Mouse (Mus musculus) kidney, embryonic 15.5 days (tissue): Measurements from ENCODE around the gene Slc27a1. TPM values are rescaled to one million over a fixed set of nuclear protein-coding genes. Genes with fewer than 3 reads are reported as not detected.

Experiments used
- ATAC-seq: fragments of 200-750 bp; cut with Nextera tagmentation; replicated peaks from 2 replicates; pipeline ENCODE4 v1.8.0; 2017; ENCODE audit warnings: moderate TSS enrichment; ENCODE audit not compliant: low FRiP score
- H3K27ac ChIP-seq: fragments of 300-500 bp; sonication (generic); 2 replicates; pipeline ENCODE4 v1.5.1; 2015; ENCODE audit warnings: mild to moderate bottlenecking, inconsistent platforms
- H3K27me3 ChIP-seq: fragments of 300-500 bp; sonication (generic); 2 replicates; pipeline ENCODE4 v1.6.1; 2015; ENCODE audit warnings: inconsistent platforms
- H3K36me3 ChIP-seq: fragments of 300-500 bp; sonication (generic); 2 replicates; pipeline ENCODE4 v1.6.1; 2015; ENCODE audit warnings: inconsistent platforms
- H3K4me1 ChIP-seq: fragments of 300-500 bp; sonication (generic); 2 replicates; pipeline ENCODE4 v1.6.1; 2015; ENCODE audit warnings: inconsistent platforms
- H3K4me2 ChIP-seq: fragments of 300-500 bp; sonication (generic); 2 replicates; pipeline ENCODE4 v1.6.1; 2015; ENCODE audit warnings: moderate library complexity, mild to moderate bottlenecking, inconsistent platforms
- H3K4me3 ChIP-seq: fragments of 300-500 bp; sonication (generic); replicated peaks from 2 replicates; pipeline ENCODE4 v1.5.1; 2015; ENCODE audit warnings: mild to moderate bottlenecking, inconsistent platforms
- H3K9ac ChIP-seq: fragments of 300-500 bp; sonication (generic); 2 replicates; pipeline ENCODE4 v1.6.1; 2015; ENCODE audit warnings: mild to moderate bottlenecking, inconsistent platforms
- H3K9me3 ChIP-seq: fragments of 300-500 bp; sonication (generic); replicated peaks from 2 replicates; pipeline ENCODE4 v1.6.1; 2016; ENCODE audit warnings: inconsistent platforms
- WGBS: fragments of 180-500 bp; shearing (Covaris S2); methylation state at CpG from one replicate; pipeline ENCODE4 v1.1.7; 2015; ENCODE audit warnings: mixed read lengths; 5-methylcytosine and 5-hydroxymethylcytosine counted together
- polyA plus RNA-seq: library from polyadenylated mRNA; unstranded; fragments of >200 nt; fragmentation: Nextera tagmentation; extraction: Ambion mirVana; gene quantifications from 2 replicates; pipeline ENCODE4 v1.2.1, GENCODE M21; 2015

Gene Slc27a1
- polyA plus RNA-seq, 1 experiment from 2014 or later: 45.3 TPM

DNA sequence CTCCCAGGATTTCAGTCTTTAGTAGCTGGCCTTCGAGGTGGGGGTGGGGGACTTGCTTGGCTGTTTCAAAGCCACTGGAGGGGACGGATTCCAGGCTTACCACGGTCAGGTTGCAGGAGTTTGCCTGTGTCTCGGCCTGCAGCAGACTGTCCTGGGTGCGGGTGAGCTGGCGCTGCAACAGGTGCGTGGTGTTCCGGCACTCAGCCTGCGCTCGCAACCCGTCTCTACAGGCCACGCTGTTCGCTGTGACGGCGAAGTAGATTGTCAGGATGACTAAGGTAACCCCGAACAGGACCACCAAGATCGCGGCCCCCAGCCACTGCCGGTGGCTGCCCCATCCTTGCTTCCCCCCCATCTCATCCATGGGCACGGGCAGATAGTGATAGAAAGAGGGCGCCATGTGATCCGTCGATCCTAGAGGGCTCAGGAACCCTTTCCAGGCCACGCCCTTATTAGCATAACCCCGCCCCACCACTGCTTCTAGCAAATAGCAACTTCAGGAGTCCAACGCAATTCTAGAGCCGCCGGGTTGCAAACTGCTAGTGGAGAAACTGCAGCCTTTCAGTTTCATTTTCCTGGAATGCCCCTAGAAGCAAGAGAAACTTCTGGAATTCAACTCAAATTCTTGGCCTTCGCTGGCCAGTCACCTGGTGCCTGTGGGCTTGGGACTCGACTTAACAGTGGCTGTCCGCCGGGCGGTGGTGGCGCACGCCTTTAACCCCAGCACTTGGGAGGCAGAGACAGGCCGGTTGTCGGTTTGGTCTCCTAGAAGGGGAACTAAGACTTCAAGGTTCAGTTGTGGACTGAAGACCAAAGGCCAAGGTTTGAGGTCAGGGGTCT, 31.4 kb upstream of the Slc27a1 start, which contains the start of gene Bst2:
Gene Bst2, minus strand, starts transcription at position 429 of the 840 bp plus-strand sequence.
- peak within 1 kb of the TSS; percentile 55 for H3K4me3 ChIP-seq
- H3K9me3 ChIP-seq: no peaks in the 10 kb centered on the region
- no peaks in the 10 kb centered on the region for H3K36me3 ChIP-seq
- peak within 1 kb of the TSS; percentile 59 for H3K9ac ChIP-seq
- 2% methylated on average over 37 of the region's 37 CpGs for WGBS
- H3K4me2 ChIP-seq: peak within 1 kb of the TSS; percentile 65
- H3K27me3 ChIP-seq: peaks cover 7% of the 10 kb centered on the region; the same call in 1 of the 2 replicates
- peak; percentile 85 for ATAC-seq
- peak within 1 kb of the TSS; percentile 86 for H3K27ac ChIP-seq
- peaks cover 37% of the 10 kb centered on the region for H3K4me1 ChIP-seq

DNA sequence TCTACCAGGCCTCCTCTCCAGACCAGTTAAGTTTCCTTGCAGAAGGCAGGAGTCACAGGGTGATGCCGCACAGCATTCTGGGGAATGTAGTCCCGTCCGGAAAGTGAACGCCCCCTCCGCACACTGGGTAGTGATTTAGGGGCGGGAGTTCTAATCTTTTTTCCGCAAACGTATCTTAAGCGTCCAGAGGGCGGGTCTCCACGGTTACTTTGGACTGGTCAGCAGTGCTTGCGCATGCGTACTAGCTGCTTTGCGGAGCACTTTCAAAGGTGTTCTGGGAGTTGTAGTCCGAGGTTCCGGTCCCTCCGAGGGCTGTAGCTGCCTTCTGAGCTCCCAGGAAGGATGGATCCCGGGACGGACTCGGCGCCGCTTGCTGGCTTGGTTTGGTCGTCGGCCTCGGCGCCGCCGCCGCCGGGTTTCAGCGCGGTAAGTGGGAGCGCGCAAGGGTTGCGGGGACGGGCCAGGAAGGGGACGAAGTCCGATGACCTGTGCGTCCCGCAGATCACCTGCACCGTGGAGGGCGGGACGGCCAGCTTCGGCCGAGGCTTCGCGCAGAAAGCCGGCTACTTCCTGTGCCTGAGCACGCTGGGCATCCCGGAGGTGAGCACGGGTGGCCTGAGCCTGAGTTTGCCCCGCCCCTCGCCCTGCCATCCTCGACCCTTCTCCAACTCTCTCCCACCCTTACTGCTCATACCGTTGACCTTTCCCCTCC, 25.9 kb upstream of the Slc27a1 start, which contains the start of gene Mvb12a:
Gene Mvb12a, plus strand, starts transcription at position 291 of the 712 bp plus-strand sequence.
- Histone ChIP-seq H3K27ac (peak within 1 kb of the TSS; percentile 78), H3K4me1 (peaks cover 19% of the 10 kb centered on the region), H3K27me3 (no peaks in the 10 kb centered on the region), H3K9me3 (no peaks in the 10 kb centered on the region), H3K9ac (peak within 1 kb of the TSS; percentile 85), H3K4me3 (peak within 1 kb of the TSS; percentile 91), H3K36me3 (peaks cover 29% of the 10 kb centered on the region), H3K4me2 (peak within 1 kb of the TSS; percentile 87)
- ATAC-seq: peak; percentile 95
- under 1% methylated on average over 55 of the region's 55 CpGs for WGBS

DNA sequence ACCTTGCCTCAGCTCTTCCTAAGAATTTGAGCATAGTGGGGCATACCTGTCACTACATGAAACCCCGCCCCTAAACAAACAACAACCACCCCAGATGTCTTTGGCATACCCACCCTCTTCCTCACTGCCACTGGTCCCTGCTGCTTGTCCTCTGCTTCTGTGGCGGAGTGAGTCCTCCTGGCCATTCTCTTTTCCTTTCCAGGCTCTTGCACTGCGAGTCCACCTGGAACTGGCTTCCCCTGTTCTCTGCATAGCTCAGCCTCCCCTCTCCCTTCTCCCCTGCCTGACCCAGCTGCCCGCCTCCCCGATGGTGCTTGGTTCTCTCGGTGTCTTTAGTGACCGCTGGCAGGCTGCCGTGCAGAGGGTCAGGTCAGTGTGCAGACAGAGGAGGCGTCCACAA, 24.9 kb upstream of the Slc27a1 start:
- peak overlapping the region; percentile 87 for H3K4me2 ChIP-seq
- H3K4me1 ChIP-seq: peaks cover 13% of the 10 kb centered on the region
- peaks cover 38% of the 10 kb centered on the region for H3K36me3 ChIP-seq
- 84% methylated on average over 9 of the region's 9 CpGs for WGBS
- H3K4me3 ChIP-seq: peak overlapping the region; percentile 91
- no peaks in the 10 kb centered on the region for H3K27me3 ChIP-seq
- no peak overlapping the region for H3K27ac ChIP-seq
- H3K9ac ChIP-seq: peak overlapping the region; percentile 85
- ATAC-seq: no peak
- H3K9me3 ChIP-seq: no peaks in the 10 kb centered on the region

DNA sequence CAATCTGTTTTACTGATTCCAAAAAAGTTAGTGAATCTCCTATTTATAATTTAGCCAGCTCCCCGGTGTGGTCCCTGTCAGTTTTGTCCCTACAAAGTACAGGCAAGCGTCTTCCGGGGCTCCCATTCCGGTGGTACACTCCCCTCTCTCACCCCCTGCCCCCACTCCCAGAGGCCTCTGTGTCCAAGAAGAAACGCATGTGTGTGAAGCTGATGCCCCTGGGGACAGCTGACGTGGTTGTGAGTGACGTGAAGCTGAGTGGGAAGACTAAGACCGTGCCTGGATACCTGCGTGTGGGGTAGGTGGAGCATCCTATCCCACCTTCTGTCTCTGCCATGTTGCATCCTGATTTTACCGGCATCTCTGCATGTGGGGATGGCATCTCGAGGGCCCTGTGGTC, 23.6 kb upstream of the Slc27a1 start:
- H3K27ac ChIP-seq: no peak overlapping the region
- WGBS: 89% methylated on average over 11 of the region's 11 CpGs
- H3K9ac ChIP-seq: no peak overlapping the region
- ATAC-seq: no peak
- no peaks in the 10 kb centered on the region for H3K27me3 ChIP-seq
- no peak overlapping the region for H3K4me2 ChIP-seq
- peaks cover 40% of the 10 kb centered on the region for H3K36me3 ChIP-seq
- no peak overlapping the region for H3K4me3 ChIP-seq
- H3K4me1 ChIP-seq: peaks cover 13% of the 10 kb centered on the region
- H3K9me3 ChIP-seq: no peaks in the 10 kb centered on the region

DNA sequence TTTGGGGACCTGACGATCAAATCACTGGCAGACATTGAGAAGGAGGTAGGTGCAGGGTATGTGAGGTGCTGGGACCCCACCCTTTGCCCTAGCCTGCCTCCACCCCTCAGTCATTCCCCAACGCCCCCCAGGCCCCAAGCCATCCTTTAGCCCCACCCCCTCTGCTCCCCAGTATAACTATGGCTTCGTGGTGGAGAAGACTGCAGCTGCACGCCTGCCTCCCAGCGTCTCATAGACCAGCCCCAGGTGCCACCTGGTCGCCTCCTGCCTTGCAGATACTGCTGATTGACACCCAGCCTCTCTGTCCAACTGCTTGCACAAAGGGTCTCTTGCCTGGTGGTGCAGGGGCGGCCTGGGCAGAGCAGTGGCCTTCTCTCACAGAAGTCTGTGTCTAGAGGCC, 21.1 kb upstream of the Slc27a1 start:
- Histone ChIP-seq H3K4me1 (peaks cover 24% of the 10 kb centered on the region), H3K4me3 (no peak overlapping the region), H3K27ac (no peak overlapping the region), H3K36me3 (peaks cover 40% of the 10 kb centered on the region), H3K27me3 (no peaks in the 10 kb centered on the region), H3K9ac (no peak overlapping the region), H3K4me2 (no peak overlapping the region), H3K9me3 (no peaks in the 10 kb centered on the region)
- WGBS: 86% methylated on average over 7 of the region's 7 CpGs
- no peak for ATAC-seq

DNA sequence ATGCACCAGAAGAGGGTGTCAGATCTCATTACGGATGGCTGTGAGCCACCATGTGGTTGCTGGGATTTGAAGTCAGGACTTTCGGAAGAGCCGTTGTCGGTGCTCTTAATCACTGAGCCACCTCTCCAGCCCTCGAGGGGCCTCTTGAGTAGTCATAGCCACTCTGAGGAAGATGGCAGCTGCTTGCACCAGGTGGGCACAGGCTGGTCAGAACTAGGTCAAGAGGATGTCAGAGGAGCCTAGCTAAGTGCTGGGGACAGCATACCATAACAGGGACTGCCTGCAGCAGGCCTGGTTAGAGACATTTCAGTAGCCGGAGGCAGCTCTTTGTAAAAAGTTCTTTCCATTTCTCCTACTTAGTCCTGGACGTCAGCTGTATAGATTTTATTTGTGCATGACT, 17.9 kb upstream of the Slc27a1 start:
- ATAC-seq: no peak

DNA sequence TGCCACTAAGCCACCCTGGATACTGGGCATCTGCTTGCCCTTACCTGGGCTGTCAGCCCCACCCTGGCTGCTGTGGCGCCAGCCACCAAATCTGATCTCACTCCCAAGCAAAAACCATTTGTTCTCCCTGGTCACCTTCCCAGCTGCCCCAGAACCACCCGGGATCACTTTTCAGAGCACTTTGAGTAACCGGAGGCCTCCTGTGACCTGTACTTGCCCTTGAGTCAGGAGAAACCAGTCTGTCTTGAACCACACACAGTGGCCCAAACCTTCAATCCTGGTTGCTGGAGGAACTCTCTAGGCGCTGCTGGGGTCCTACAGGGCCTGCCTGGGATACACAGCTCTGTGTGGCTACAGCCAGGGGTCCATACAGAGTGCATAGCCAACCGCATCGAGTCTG, 15.9 kb upstream of the Slc27a1 start:
- no peaks in the 10 kb centered on the region for H3K9me3 ChIP-seq
- H3K4me2 ChIP-seq: no peak overlapping the region
- H3K4me1 ChIP-seq: peaks cover 29% of the 10 kb centered on the region
- H3K27me3 ChIP-seq: peaks cover 17% of the 10 kb centered on the region
- H3K36me3 ChIP-seq: peaks cover 12% of the 10 kb centered on the region
- peak overlapping the region; percentile 87 for H3K27ac ChIP-seq
- no peak overlapping the region for H3K9ac ChIP-seq
- 29% methylated on average over 6 of the region's 6 CpGs for WGBS
- peak; percentile 57 for ATAC-seq
- H3K4me3 ChIP-seq: no peak overlapping the region

More for the DNA sequence above, 17.9 kb upstream of the Slc27a1 start:
- no peaks in the 10 kb centered on the region for H3K27me3 ChIP-seq
- H3K9ac ChIP-seq: no peak overlapping the region
- 65% methylated on average over 7 of the region's 7 CpGs for WGBS
- no peaks in the 10 kb centered on the region for H3K9me3 ChIP-seq
- H3K4me1 ChIP-seq: peaks cover 29% of the 10 kb centered on the region
- H3K36me3 ChIP-seq: peaks cover 31% of the 10 kb centered on the region
- H3K4me2 ChIP-seq: no peak overlapping the region
- H3K4me3 ChIP-seq: no peak overlapping the region
- peak overlapping the region; percentile 62 for H3K27ac ChIP-seq

DNA sequence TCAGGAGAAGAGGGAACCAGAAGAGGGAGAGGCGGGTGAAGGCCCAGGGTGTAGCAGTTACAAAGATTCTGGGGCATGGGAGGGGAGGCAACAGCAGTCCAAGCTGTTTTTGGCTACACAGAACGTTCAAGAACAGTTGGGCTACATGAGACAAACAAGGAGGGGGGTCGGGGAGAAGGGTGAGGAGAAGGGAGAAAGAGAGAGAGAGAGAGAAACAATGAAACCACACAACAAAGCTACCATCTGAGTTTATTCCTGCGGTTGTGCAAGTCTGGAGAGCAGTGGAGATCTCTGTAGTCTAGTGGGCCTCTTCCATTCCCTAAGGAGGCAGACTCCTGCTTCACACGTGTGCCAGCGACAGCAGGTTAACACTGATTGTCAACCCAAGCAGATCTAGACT, 14.7 kb upstream of the Slc27a1 start:
- H3K4me3 ChIP-seq: no peak overlapping the region
- H3K36me3 ChIP-seq: no peaks in the 10 kb centered on the region
- H3K9ac ChIP-seq: no peak overlapping the region
- no peak overlapping the region for H3K4me2 ChIP-seq
- H3K4me1 ChIP-seq: peaks cover 39% of the 10 kb centered on the region
- peaks cover 29% of the 10 kb centered on the region for H3K27me3 ChIP-seq
- no peaks in the 10 kb centered on the region for H3K9me3 ChIP-seq
- WGBS: 71% methylated on average over 6 of the region's 6 CpGs
- peak overlapping the region; percentile 87; the same call in 1 of the 2 replicates for H3K27ac ChIP-seq
- no peak for ATAC-seq

DNA sequence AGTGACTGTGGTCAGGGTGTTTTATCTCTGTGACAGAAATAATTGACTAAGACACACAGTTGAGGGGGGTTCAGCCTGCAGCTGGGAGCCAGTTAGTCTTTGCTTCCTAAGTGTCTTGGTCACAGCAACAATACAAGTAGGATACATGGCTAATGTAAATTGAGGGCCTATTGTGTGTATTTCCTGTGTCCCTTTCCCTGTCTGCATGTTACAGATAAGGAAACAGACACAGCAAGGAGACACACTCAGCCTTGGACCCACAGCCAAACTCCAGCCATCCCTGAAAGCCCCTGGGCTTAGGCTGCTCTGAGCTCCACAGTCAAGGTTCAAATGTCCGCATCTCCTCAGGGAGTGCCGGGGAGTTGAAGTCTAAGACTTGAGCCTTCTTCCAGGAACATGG, 14.0 kb upstream of the Slc27a1 start:
- no peak for ATAC-seq
- Histone ChIP-seq H3K9ac (no peak overlapping the region), H3K27me3 (peaks cover 36% of the 10 kb centered on the region), H3K4me1 (peaks cover 43% of the 10 kb centered on the region), H3K9me3 (no peaks in the 10 kb centered on the region), H3K27ac (no peak overlapping the region; the same call in 1 of the 2 replicates), H3K4me3 (no peak overlapping the region), H3K4me2 (no peak overlapping the region), H3K36me3 (no peaks in the 10 kb centered on the region)
- WGBS: 85% methylated on average over 2 of the region's 2 CpGs

DNA sequence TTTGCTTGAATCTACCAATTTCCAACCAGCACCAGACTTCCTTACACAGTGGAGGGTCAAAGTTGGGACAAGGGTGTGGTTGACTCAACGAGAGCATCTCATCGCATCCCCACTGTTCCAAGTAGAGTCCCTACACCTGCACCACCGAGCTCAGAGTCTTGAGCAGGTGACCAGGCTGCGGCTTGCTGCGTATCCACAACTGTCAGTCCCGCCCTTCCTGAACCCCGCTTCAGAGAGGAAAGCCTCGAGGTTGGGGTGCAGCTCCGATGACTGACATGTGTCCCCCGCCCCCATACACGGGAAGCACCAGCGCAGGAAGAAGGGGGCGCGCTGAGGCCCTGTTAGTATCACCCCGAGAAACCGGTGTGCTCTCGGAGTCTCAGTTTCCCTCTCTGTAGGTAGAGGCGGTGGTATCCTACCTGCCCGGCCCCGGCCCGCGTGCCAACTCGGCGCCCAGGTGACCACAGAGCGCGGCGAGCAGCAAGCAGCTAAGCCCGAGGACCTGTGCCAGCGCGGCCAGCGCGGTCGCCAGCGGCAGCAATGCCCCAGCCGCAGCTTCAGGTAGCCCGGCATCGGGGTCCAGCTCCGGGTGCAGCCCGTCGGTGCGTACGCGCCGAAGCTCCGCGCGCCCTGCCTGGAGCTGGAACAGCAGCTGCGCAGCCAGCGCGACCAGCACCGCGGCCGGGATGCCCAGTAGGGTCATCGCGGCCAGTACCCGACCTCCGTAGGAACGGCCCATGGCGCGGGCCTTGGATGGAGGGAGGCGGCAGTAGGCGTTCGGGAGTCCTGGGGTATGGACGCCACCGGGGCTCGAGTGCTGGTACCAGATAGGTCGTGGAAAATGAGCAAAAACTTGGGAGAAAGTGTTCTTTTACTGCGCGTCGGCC, 10.4 kb upstream of the Slc27a1 start, which contains the start of gene Tmem221:
Gene Tmem221, minus strand, starts transcription at position 801 of the 887 bp plus-strand sequence.
- H3K27ac ChIP-seq: no peak within 1 kb of the TSS
- 3% methylated on average over 70 of the region's 70 CpGs for WGBS
- H3K27me3 ChIP-seq: peaks cover 70% of the 10 kb centered on the region

DNA sequence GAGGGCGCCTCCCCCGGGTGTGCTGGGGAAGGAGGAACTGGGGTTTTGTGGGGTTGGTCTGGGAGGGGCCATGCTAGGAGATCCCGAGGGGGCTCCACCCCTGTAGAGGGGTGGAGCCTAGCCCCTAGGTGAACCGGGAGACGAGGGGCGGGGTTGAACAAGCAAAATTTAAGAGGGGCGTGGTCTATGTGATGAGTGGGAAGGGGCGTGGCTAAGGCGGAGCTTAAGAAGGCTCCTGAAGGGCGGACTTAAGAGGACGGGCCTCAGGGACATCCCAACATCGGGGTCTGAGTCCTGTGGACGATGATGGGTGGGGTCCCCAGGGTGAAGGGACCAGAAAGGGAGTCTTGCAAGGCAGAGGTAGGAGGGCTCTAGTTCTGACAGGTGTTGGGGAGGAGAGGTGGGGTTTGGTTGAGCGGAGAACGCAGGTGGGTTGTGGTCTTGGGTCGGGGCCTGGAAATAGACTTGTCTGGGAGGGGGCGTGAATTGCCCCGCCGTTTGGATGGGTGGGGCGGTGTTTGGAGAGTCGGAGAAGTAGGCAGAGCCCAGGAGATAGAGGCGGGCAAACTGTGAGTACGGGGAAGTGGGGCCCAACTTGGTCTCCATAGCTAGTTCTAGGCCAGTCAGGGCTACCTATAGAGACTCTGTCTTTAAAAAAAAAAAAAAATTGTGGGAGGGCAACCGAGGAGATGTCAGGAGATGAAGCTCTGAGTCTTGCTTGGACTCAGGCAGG, 9.6 kb upstream of the Slc27a1 start:
- peaks cover 1% of the 10 kb centered on the region; the same call in 1 of the 2 replicates for H3K9me3 ChIP-seq
- ATAC-seq: peak; percentile 77
- peaks cover 32% of the 10 kb centered on the region for H3K4me1 ChIP-seq
- 1% methylated on average over 24 of the region's 24 CpGs for WGBS
- peak overlapping the region; percentile 50 for H3K9ac ChIP-seq
- H3K27me3 ChIP-seq: peaks cover 71% of the 10 kb centered on the region
- H3K4me2 ChIP-seq: peak overlapping the region; percentile 88
- no peak overlapping the region for H3K27ac ChIP-seq
- peak overlapping the region; percentile 54 for H3K4me3 ChIP-seq
- H3K36me3 ChIP-seq: no peaks in the 10 kb centered on the region

More for the DNA sequence above, 10.4 kb upstream of the Slc27a1 start, which contains the start of gene Tmem221:
- peak; percentile 27 for ATAC-seq
- Histone ChIP-seq H3K36me3 (no peaks in the 10 kb centered on the region), H3K4me3 (peak within 1 kb of the TSS; percentile 54), H3K4me1 (peaks cover 37% of the 10 kb centered on the region), H3K9ac (peak within 1 kb of the TSS; percentile 50), H3K4me2 (peak within 1 kb of the TSS; percentile 88), H3K9me3 (no peaks in the 10 kb centered on the region)
